Mouse (Mus musculus) forebrain, embryonic 11.5 days (tissue): ENCODE data around the gene Zfp933. TPM values are rescaled to one million over a fixed set of nuclear protein-coding genes. Genes with fewer than 3 reads are reported as not detected.
"Not testable (repeated sequence)": the region's sequence is repeated elsewhere in the genome, so short reads cannot be mapped to it uniquely, and the experiment has no call there.

Experiments
- ATAC-seq: fragments of 200-750 bp; cut with Nextera tagmentation; replicated peaks from 2 replicates; pipeline ENCODE4 v1.8.0; 2017; ENCODE audit warnings: moderate TSS enrichment; ENCODE audit not compliant: low FRiP score
- DNase-seq: peaks from one replicate; pipeline ENCODE4 v3.0.0-alpha.2; 2017; ENCODE audit warnings: low spot score
- H3K27ac ChIP-seq: fragments of 300-500 bp; sonication (generic); 2 replicates; pipeline ENCODE4 v1.5.1; 2014; ENCODE audit warnings: low read depth, low read length
- H3K27me3 ChIP-seq: fragments of 300-500 bp; sonication (generic); 2 replicates; pipeline ENCODE4 v1.6.1; 2014; ENCODE audit warnings: mild to moderate bottlenecking, low read length, mixed read lengths; ENCODE audit not compliant: control insufficient read depth, insufficient read depth
- H3K36me3 ChIP-seq: fragments of 300-500 bp; sonication (generic); 2 replicates; pipeline ENCODE4 v1.6.1; 2014; ENCODE audit warnings: mild to moderate bottlenecking, low read length, moderate library complexity, mixed read lengths; ENCODE audit not compliant: control insufficient read depth, insufficient read depth
- H3K4me1 ChIP-seq: fragments of 300-500 bp; sonication (generic); replicated peaks from 2 replicates; pipeline ENCODE4 v1.6.1; 2014; ENCODE audit warnings: low read length, mixed read lengths; ENCODE audit not compliant: control insufficient read depth, insufficient read depth
- H3K4me2 ChIP-seq: fragments of 300-500 bp; sonication (generic); 2 replicates; pipeline ENCODE4 v1.6.1; 2014; ENCODE audit warnings: low read depth, mild to moderate bottlenecking, low read length, moderate library complexity, mixed read lengths; ENCODE audit not compliant: severe bottlenecking
- H3K4me3 ChIP-seq: fragments of 300-500 bp; sonication (generic); 2 replicates; pipeline ENCODE4 v1.5.1; 2014; ENCODE audit warnings: low read depth, low read length
- H3K9ac ChIP-seq: fragments of 300-500 bp; sonication (generic); 2 replicates; pipeline ENCODE4 v1.6.1; 2014; ENCODE audit warnings: low read length
- H3K9me3 ChIP-seq: fragments of 300-500 bp; sonication (generic); 2 replicates; pipeline ENCODE4 v1.6.1; 2016; ENCODE audit warnings: low read length, mixed read lengths; ENCODE audit not compliant: control insufficient read depth
- WGBS: fragments of 180-500 bp; shearing (Covaris S2); extraction: QIAGEN DNeasy Blood & Tissue Kit; methylation state at CpG from one replicate; pipeline ENCODE4 v1.1.7; 2014; 5-methylcytosine and 5-hydroxymethylcytosine counted together
- polyA plus RNA-seq: library from polyadenylated mRNA; unstranded; fragments of >200 nt; fragmentation: Nextera tagmentation; extraction: Ambion mirVana; gene quantifications from 2 replicates; pipeline ENCODE4 v1.2.1, GENCODE M21; 2014

Zfp933 gene
- polyA plus RNA-seq, 1 experiment from 2014 or later, result 8.0 TPM

- not testable (repeated sequence) for H3K9ac ChIP-seq, H3K27ac ChIP-seq, H3K9me3 ChIP-seq, H3K27me3 ChIP-seq, H3K4me1 ChIP-seq, H3K36me3 ChIP-seq, DNase-seq, H3K4me3 ChIP-seq, H3K4me2 ChIP-seq
- 84% methylated on average over 4 of the region's 4 CpGs for WGBS
- ATAC-seq, result 0 out of 2 replicates have a peak, but pooled peaks have one; percentile 15
Observed at GRCm38 (mm10) chr4:147808483-147808882, 39.7 kb downstream of the Zfp933 start.

- H3K4me2 ChIP-seq, H3K36me3 ChIP-seq, H3K9me3 ChIP-seq, H3K27ac ChIP-seq, H3K4me1 ChIP-seq, H3K27me3 ChIP-seq, H3K4me3 ChIP-seq, DNase-seq, H3K9ac ChIP-seq: not testable (repeated sequence)
- WGBS, result 88% methylated on average over 1 of the region's 1 CpGs
- peak; percentile 36; the same call in 1 of the 2 replicates for ATAC-seq
Observed at GRCm38 (mm10) chr4:147795308-147795707, 52.9 kb downstream of the Zfp933 start.

GRCm38 (mm10) chr4:147794026-147794665, 54.0 kb downstream of the Zfp933 start:
- not testable (repeated sequence) for H3K27ac ChIP-seq

GRCm38 (mm10) chr4:147793390-147793916, 54.7 kb downstream of the Zfp933 start:
- not testable (repeated sequence) for H3K27ac ChIP-seq, H3K4me1 ChIP-seq, H3K4me3 ChIP-seq, ATAC-seq, H3K9me3 ChIP-seq, H3K27me3 ChIP-seq, H3K9ac ChIP-seq, DNase-seq, H3K4me2 ChIP-seq, H3K36me3 ChIP-seq
- 75% methylated on average over 2 of the region's 2 CpGs for WGBS

More at GRCm38 (mm10) chr4:147794026-147794665, 54.0 kb downstream of the Zfp933 start:
- not testable (repeated sequence) for H3K9me3 ChIP-seq, H3K36me3 ChIP-seq, H3K4me2 ChIP-seq, H3K4me1 ChIP-seq, H3K9ac ChIP-seq, H3K4me3 ChIP-seq, H3K27me3 ChIP-seq, DNase-seq
- WGBS, result 88% methylated on average over 1 of the region's 3 CpGs
- peak; percentile 51; the same call in 1 of the 2 replicates for ATAC-seq

GRCm38 (mm10) chr4:147791729-147792128, 56.4 kb downstream of the Zfp933 start:
- H3K36me3 ChIP-seq, H3K27ac ChIP-seq, DNase-seq, H3K9ac ChIP-seq, H3K4me2 ChIP-seq, H3K4me1 ChIP-seq, H3K27me3 ChIP-seq, H3K9me3 ChIP-seq, H3K4me3 ChIP-seq: not testable (repeated sequence)
- ATAC-seq, result peak; percentile 50

Other genes starting within 250 kb of the Zfp933 start
- gene Zfp979, start 205.9 kb downstream of the Zfp933 start, polyA plus RNA-seq, result 2.6 and 2.9 TPM in 2 replicates
- gene Zfp534, start 145.8 kb downstream of the Zfp933 start, polyA plus RNA-seq, result not detected in 2 replicates
- gene Zfp984, start 38.6 kb downstream of the Zfp933 start, polyA plus RNA-seq, result 7.6 and 9.7 TPM in 2 replicates
- 53.6 and 54.1 TPM in 2 replicates for gene Miip, start 20.4 kb upstream of the Zfp933 start, polyA plus RNA-seq
- gene Fv1, start 20.6 kb upstream of the Zfp933 start, polyA plus RNA-seq, result 15.4 and 17.1 TPM in 2 replicates
- 47.5 and 49.0 TPM in 2 replicates for gene Mfn2, start 56.3 kb upstream of the Zfp933 start, polyA plus RNA-seq
- gene Plod1, start 88.4 kb upstream of the Zfp933 start, polyA plus RNA-seq, result 21.6 and 26.6 TPM in 2 replicates
- 16.3 and 16.7 TPM in 2 replicates for gene 2510039O18Rik, start 92.5 kb upstream of the Zfp933 start, polyA plus RNA-seq
- not detected in 2 replicates for gene Nppb, start 137.4 kb upstream of the Zfp933 start, polyA plus RNA-seq
- 0.29 TPM in 1 of 2 replicates, not detected in the other for gene Nppa, start 152.4 kb upstream of the Zfp933 start, polyA plus RNA-seq
- 14.6 and 15.5 TPM in 2 replicates for gene Clcn6, start 190.5 kb upstream of the Zfp933 start, polyA plus RNA-seq
- 25.5 and 27.6 TPM in 2 replicates for gene Mthfr, start 190.7 kb upstream of the Zfp933 start, polyA plus RNA-seq
- 15.0 and 15.6 TPM in 2 replicates for gene Agtrap, start 239.7 kb upstream of the Zfp933 start, polyA plus RNA-seq